Mouse (Mus musculus): ENCODE results near the gene Ly6c1.

DNA sequence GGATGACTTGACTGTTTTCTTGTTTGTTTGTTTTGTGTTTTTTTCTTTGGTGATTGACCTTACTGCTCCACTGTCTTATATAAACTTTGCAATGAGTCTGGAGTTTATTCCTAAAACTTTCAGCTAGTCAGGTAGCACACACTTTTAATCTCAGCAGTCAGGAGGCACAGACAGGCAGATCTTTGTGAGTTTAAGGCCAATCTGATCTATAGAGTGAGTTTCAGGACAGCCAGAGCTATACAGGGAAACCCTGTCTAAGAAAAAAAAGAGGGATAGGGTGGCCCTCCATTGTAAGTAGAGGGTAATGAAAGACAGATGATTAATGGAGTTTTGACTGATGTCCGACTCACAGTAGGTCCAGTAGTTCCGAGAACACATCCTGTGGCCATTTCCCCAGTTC lies 7.4 kb upstream of the Ly6c1 start:
- no peak for TF ChIP-seq CTCF (IDR thresholded peaks at IDR 0.05; ENCODE audit: low read depth, low read length)
- TF ChIP-seq POLR2A (IDR thresholded peaks at IDR 0.05; ENCODE audit: borderline replicate concordance, low read depth, low read length), result no peak
